Mouse (Mus musculus) bone marrow, adult 2 months (tissue): ENCODE measurements at regions not wholly inside any gene's neighbourhood (a gene's known extent, or its start where the extent isn't known, plus 50 kb on each side); places are given as distances from the start of the nearest gene placed in this dataset.

Experiments
- CTCF ChIP-seq: fragments of 200-500 bp; IDR thresholded peaks from 2 replicates; pipeline ENCODE4 v1.5.1; 2011; ENCODE audit warnings: low read length, control low read depth; ENCODE audit not compliant: control insufficient read depth, insufficient read depth
- POLR2A ChIP-seq: fragments of 200-500 bp; IDR thresholded peaks from 2 replicates; pipeline ENCODE4 v1.6.1; 2011; ENCODE audit warnings: low read depth, mild to moderate bottlenecking, control low read depth, low read length, borderline replicate concordance; ENCODE audit not compliant: control insufficient read depth

DNA sequence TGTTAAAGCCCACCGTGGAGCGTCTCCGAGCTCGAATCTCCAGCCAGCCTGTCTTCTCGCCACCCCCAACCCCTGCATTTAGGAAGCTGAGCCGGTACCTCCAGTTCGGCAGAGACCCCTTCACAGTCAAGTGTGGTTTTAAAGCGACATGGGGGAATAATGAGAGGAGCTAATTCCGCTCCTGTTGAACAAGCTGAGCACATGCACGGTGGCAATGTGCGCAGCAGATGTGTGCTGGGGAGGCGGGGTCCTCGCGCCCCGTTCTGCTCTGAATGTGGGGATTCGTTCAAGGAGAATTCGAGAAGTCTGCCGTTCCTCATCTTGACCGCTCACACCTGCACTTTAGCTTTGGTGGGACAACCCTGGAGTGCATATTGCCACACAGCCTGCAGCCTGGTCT, 123.4 kb upstream of the Tbx3 start:
- TF ChIP-seq CTCF (no peak), POLR2A (no peak)
